In the genomic region with DNA sequence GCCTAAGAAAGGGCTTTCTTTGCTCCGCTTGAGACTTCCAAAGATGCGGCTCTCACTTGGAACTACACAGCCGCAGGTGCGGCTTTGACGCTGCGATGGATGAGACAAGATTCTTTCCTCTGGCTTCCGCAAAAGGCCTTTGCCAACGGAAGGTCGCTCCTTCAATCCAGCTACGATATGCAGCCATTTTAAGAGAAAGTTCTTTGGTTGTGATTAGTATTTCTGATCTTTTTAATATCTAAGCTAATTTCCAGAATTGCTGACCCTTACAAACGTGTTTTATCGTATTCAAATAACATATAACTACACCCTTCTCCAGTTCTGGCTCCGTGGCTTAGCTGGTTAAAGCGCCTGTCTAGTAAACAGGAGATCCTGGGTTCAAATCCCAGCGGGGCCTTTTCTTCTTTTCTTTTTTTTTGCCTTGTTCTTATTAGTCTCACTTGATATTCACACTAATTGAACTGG, we compare ENCODE assay signal across 8 mouse cellular contexts. TPM values are rescaled to one million over a fixed set of nuclear protein-coding genes. Genes with fewer than 3 reads are reported as not detected.
A peak's percentile ranks its signal among the peaks of the same experiment; 100 is the strongest.
DNase-seq lines count a peak whose midpoint lies in the region; ATAC-seq and TF ChIP-seq lines count a peak whose summit lies in the region.

No protein-coding gene starts in this region.

- WGBS in cerebellum, adult 2 months, result 4% methylated on average over 15 of the region's 15 CpGs
- WGBS in limb, embryonic 13.5 days, result 2% methylated on average over 15 of the region's 15 CpGs
- WGBS in neural tube, embryonic 13.5 days, result 2% methylated on average over 15 of the region's 15 CpGs

- TF ChIP-seq CTCF in testis, adult 2 months (IDR thresholded peaks at IDR 0.05; ENCODE audit: control insufficient read depth, insufficient read depth, insufficient replicate concordance, low read depth, low read length), result no peak
- TF ChIP-seq CTCF in cerebellum, adult 2 months (IDR thresholded peaks at IDR 0.05; ENCODE audit: borderline replicate concordance, insufficient read depth, low read depth, low read length), result no peak

- no peak overlapping the region for H3K27ac ChIP-seq in testis, adult 2 months (ENCODE audit: control insufficient read depth, insufficient read depth, low read depth, low read length)
- 0 out of 2 replicates have a peak overlapping the region, but pooled peaks have one; percentile 28 for H3K27ac ChIP-seq in cerebellum, adult 2 months (ENCODE audit: insufficient read depth, low read length)
- no peak overlapping the region for H3K27ac ChIP-seq in limb, embryonic 13.5 days
- no peak overlapping the region for H3K27ac ChIP-seq in neural tube, embryonic 13.5 days (replicated peaks)

- H3K27me3 ChIP-seq in testis, adult 2 months (ENCODE audit: control insufficient read depth, insufficient read depth, low read length), result no peaks in the 10 kb centered on the region
- no peaks in the 10 kb centered on the region for H3K27me3 ChIP-seq in cerebellum, adult 2 months (ENCODE audit: control insufficient read depth, insufficient read depth, low read length)
- no peaks in the 10 kb centered on the region for H3K27me3 ChIP-seq in limb, embryonic 13.5 days
- peaks cover 8% of the 10 kb centered on the region; the same call in 1 of the 2 replicates for H3K27me3 ChIP-seq in neural tube, embryonic 13.5 days

- H3K4me1 ChIP-seq in testis, adult 2 months (ENCODE audit: control insufficient read depth, insufficient read depth, low read length), result no peaks in the 10 kb centered on the region; the same call in 1 of the 2 replicates
- H3K4me1 ChIP-seq in cerebellum, adult 2 months (ENCODE audit: control insufficient read depth, insufficient read depth, low read length), result no peaks in the 10 kb centered on the region; the same call in 1 of the 2 replicates
- H3K4me1 ChIP-seq in limb, embryonic 13.5 days, result 0 out of 2 replicates have a peak, but pooled peaks cover 3% of the 10 kb centered on the region
- H3K4me1 ChIP-seq in neural tube, embryonic 13.5 days (replicated peaks), result no peaks in the 10 kb centered on the region

- peak overlapping the region; percentile 70 for H3K4me3 ChIP-seq in testis, adult 2 months (ENCODE audit: control insufficient read depth, low read depth, low read length)
- peak overlapping the region; percentile 84 for H3K4me3 ChIP-seq in cerebellum, adult 2 months (replicated peaks; ENCODE audit: insufficient read depth, low read depth, low read length)
- peak overlapping the region; percentile 42 for H3K4me3 ChIP-seq in limb, embryonic 13.5 days
- peak overlapping the region; percentile 43 for H3K4me3 ChIP-seq in neural tube, embryonic 13.5 days

- peak overlapping the region; percentile 48; the same call in 1 of the 2 replicates for H3K9ac ChIP-seq in limb, embryonic 13.5 days
- peak overlapping the region; percentile 58 for H3K9ac ChIP-seq in neural tube, embryonic 13.5 days

- no peaks in the 10 kb centered on the region for H3K36me3 ChIP-seq in testis, adult 2 months (ENCODE audit: control insufficient read depth, insufficient read depth, low read length)
- no peaks in the 10 kb centered on the region for H3K36me3 ChIP-seq in limb, embryonic 13.5 days
- no peaks in the 10 kb centered on the region for H3K36me3 ChIP-seq in neural tube, embryonic 13.5 days

- DNase-seq in testis, postnatal 10 days (ENCODE audit: low spot score), result no peak
- peak; percentile 61 to 80 for DNase-seq in cerebellum, adult 2 months
- peak; percentile 6 to 33 for DNase-seq in kidney, adult 8-10 months
- no peak for DNase-seq in ovary, postnatal 14 days (ENCODE audit: low spot score)

- no peak for TF ChIP-seq POLR2A in testis, adult 2 months (IDR thresholded peaks at IDR 0.05; ENCODE audit: control insufficient read depth, low read depth, low read length)
- TF ChIP-seq POLR2A in cerebellum, adult 2 months (IDR thresholded peaks at IDR 0.05; ENCODE audit: borderline replicate concordance, insufficient read depth, low read length), result no peak

- H3K4me2 ChIP-seq in limb, embryonic 13.5 days (replicated peaks), result peak overlapping the region; percentile 61
- peak overlapping the region; percentile 51 for H3K4me2 ChIP-seq in neural tube, embryonic 13.5 days

- ATAC-seq in frontal cortex, adult (ENCODE audit: low TSS enrichment), result peak; percentile 88
- ATAC-seq in limb, embryonic 13.5 days (ENCODE audit: low FRiP score, low read depth), result no peak
- no peak for ATAC-seq in neural tube, embryonic 13.5 days (ENCODE audit: low read depth)

- H3K9me3 ChIP-seq in limb, embryonic 13.5 days, result no peaks in the 10 kb centered on the region
- no peaks in the 10 kb centered on the region for H3K9me3 ChIP-seq in neural tube, embryonic 13.5 days

RNA-seq across cellular contexts. Expression of a gene that starts 22.2 kb away (rescaled TPM):
- polyA plus RNA-seq in testis, adult 2 months (2012; rRNA removed), result 26.8 and 30.6 TPM in 2 replicates
- polyA plus RNA-seq in cerebellum, adult 2 months (2012; rRNA removed), result 0.16 and 1.3 TPM in 2 replicates
- 34.8 and 36.3 TPM in 2 replicates for polyA plus RNA-seq in limb, embryonic 13.5 days (2015; fragmentation: Nextera tagmentation; extraction: Ambion mirVana)
- polyA plus RNA-seq in neural tube, embryonic 13.5 days (2015; fragmentation: Nextera tagmentation; extraction: Ambion mirVana), result 3.9 and 5.2 TPM in 2 replicates

RNA-seq across cellular contexts. Expression of a gene that starts 22.4 kb away (rescaled TPM):
- polyA plus RNA-seq in testis, adult 2 months (2012; rRNA removed), result 7.4 and 12.0 TPM in 2 replicates
- polyA plus RNA-seq in cerebellum, adult 2 months (2012; rRNA removed), result 1.5 and 1.6 TPM in 2 replicates
- 3,649 and 3,737 TPM in 2 replicates for polyA plus RNA-seq in limb, embryonic 13.5 days (2015; fragmentation: Nextera tagmentation; extraction: Ambion mirVana)
- 641 and 649 TPM in 2 replicates for polyA plus RNA-seq in neural tube, embryonic 13.5 days (2015; fragmentation: Nextera tagmentation; extraction: Ambion mirVana)

RNA-seq across cellular contexts. Expression of a gene that starts 23.7 kb away (rescaled TPM):
- polyA plus RNA-seq in testis, adult 2 months (2012; rRNA removed), result 32.2 and 38.8 TPM in 2 replicates
- 12.7 and 19.8 TPM in 2 replicates for polyA plus RNA-seq in cerebellum, adult 2 months (2012; rRNA removed)
- polyA plus RNA-seq in limb, embryonic 13.5 days (2015; fragmentation: Nextera tagmentation; extraction: Ambion mirVana), result 20.5 and 21.8 TPM in 2 replicates
- polyA plus RNA-seq in neural tube, embryonic 13.5 days (2015; fragmentation: Nextera tagmentation; extraction: Ambion mirVana), result 7.0 and 7.5 TPM in 2 replicates

RNA-seq across cellular contexts. Expression of a gene that starts 44.2 kb away (rescaled TPM):
- polyA plus RNA-seq in testis, adult 2 months (2012; rRNA removed), result not detected in 2 replicates
- not detected in 2 replicates for polyA plus RNA-seq in cerebellum, adult 2 months (2012; rRNA removed)
- polyA plus RNA-seq in limb, embryonic 13.5 days (2015; fragmentation: Nextera tagmentation; extraction: Ambion mirVana), result not detected in 2 replicates
- not detected in 2 replicates for polyA plus RNA-seq in neural tube, embryonic 13.5 days (2015; fragmentation: Nextera tagmentation; extraction: Ambion mirVana)

RNA-seq across cellular contexts. Expression of a gene that starts 45.5 kb away (rescaled TPM):
- not detected in 2 replicates for polyA plus RNA-seq in testis, adult 2 months (2012; rRNA removed)
- polyA plus RNA-seq in cerebellum, adult 2 months (2012; rRNA removed), result not detected in 2 replicates
- not detected in 2 replicates for polyA plus RNA-seq in limb, embryonic 13.5 days (2015; fragmentation: Nextera tagmentation; extraction: Ambion mirVana)
- not detected in 2 replicates for polyA plus RNA-seq in neural tube, embryonic 13.5 days (2015; fragmentation: Nextera tagmentation; extraction: Ambion mirVana)

Comparison
In these comparisons a context has a peak if more than half of its experiments do, and no peak if none do; other contexts are left out.
1. DNase-seq: peak in cerebellum, adult 2 months (2 of 2) and kidney, adult 8-10 months (2 of 2); none in testis, postnatal 10 days (single experiment) and ovary, postnatal 14 days (single experiment).
2. RNA of a gene that starts 22.4 kb away (polyA plus RNA-seq): 3,649 to 3,737 TPM in limb, embryonic 13.5 days and 641 to 649 TPM in neural tube, embryonic 13.5 days; 7.4 to 12.0 TPM in testis, adult 2 months and 1.5 to 1.6 TPM in cerebellum, adult 2 months; every median in the first group is over 10 times any median in the second.
3. Peak in every context shown above with its lines, with median percentiles within 50 percentile points of each other: H3K4me3 ChIP-seq.